Mouse (Mus musculus): ENCODE measurements around the gene Rps6.
A peak's percentile ranks its signal among the peaks of the same experiment; 100 is the strongest.

Rps6 gene

GRCm38 (mm10) chr4:86857113-86858069 lies at the start of gene Rps6:
Gene Rps6, minus strand, starts transcription at chr4:86857412.
- peak; percentile 80 for DNase-seq (ENCODE audit: low read depth, low spot score)

GRCm38 (mm10) chr4:86905869-86906268 lies 48.7 kb upstream of the Rps6 start:
- DNase-seq (ENCODE audit: low read depth, low spot score), result no peak

- DNase-seq (ENCODE audit: low read depth, low spot score), result no peak
These were observed 47.8 kb upstream of the Rps6 start for GRCm38 (mm10) chr4:86904969-86905368.

- DNase-seq (ENCODE audit: low read depth, low spot score), result no peak
These were observed 45.1 kb upstream of the Rps6 start for GRCm38 (mm10) chr4:86902351-86902750.

DNA sequence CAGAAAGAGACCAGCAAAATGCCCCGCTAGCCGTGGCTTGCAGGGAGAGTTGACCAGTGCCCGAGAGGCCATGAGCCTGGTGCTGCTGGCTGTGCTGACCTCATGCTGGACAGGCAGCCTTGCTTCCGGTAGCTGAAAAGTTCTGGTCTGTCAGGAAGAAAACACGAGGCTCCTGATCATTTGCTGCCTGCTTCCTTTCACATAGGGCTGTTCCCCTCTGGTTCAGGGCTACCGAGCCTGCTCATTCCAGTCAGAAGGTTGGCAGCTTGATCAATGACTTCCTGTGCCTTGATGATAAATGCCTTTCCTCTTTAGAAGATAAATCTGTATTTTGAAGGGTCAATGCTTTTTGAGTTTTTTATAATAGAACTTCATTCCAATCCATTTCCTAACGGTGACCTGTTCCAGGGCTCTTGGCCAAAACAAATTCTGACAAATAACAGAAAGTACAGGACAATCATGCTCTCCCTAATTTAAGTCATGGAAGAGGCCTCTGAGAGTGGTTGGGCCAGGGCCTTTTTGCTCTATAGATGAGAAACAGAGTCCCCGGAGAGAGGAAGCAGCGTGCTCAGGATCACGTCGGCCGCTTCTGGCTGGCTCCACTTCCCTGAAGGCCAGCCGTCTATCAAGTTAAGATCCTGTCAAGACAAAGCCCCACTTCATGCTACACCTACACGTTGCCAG lies 41.7 kb upstream of the Rps6 start:
- DNase-seq (ENCODE audit: low read depth, low spot score), result no peak

DNA sequence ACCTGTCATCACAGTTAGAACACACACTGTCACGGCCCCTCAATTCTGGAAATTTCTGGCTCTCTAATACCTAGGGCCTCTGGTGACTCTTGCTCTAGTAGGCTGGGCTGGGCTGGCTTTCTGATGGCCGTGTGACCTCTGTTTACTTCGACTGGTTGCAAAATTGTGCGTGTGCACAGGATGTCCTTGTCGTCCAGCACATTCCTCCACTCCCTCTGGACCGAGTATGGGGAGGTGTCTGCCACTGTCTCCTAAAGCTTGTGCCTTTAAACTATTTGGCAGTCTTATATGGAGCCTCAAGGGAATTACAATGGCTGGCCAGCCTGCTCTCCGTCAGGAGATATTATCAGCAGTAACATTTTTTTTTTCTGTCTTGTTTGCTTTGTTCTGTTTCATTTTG lies 40.2 kb upstream of the Rps6 start:
- DNase-seq (ENCODE audit: low read depth, low spot score), result no peak

- no peak for DNase-seq (ENCODE audit: low read depth, low spot score)
These were observed 30.7 kb upstream of the Rps6 start for GRCm38 (mm10) chr4:86887879-86888278.

GRCm38 (mm10) chr4:86886160-86886878 lies 29.1 kb upstream of the Rps6 start:
- no peak for DNase-seq (ENCODE audit: low read depth, low spot score)

- DNase-seq (ENCODE audit: low read depth, low spot score), result no peak
These were observed 28.6 kb upstream of the Rps6 start for GRCm38 (mm10) chr4:86885790-86886159.

GRCm38 (mm10) chr4:86884945-86885344 lies 27.7 kb upstream of the Rps6 start:
- no peak for DNase-seq (ENCODE audit: low read depth, low spot score)

DNA sequence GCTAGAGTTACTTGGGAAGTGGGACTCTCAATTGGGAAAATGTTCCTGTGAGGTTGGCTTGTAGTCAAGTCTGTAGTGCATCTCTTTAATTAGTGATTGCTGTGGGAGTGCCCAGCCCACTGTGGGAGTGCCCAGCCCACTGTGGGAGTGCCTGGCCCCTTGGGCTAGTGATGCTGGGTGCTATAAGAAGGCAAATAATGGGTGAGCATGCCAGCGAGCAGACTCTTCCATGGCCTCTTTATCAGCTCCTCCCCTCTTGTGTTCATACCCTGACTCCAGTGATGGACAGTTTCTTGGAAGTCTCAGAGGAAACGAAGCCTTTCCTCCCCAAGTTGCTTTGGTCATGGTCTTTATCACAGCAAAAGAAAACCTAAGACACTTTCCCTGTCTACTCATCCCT lies 25.2 kb upstream of the Rps6 start:
- DNase-seq (ENCODE audit: low read depth, low spot score), result no peak

DNA sequence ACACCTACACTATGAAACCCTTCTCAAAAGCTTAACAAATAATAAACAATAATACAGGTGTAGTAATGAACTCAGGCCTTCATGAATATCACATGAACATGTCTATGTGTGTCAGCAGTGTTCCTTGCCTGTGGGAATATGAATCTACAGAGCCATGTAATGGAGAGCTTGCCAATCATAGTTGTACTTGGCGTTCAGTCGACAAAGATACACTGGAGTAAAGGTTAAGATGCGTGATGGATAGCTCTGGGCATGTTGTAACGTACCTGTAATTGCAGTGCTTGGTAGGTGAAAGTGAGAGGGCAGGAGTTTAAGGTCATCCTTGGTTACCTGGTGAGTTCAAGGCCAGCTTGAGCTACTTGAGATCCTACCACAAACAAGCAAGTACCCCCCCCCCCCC lies 24.0 kb upstream of the Rps6 start:
- DNase-seq (ENCODE audit: low read depth, low spot score), result no peak

GRCm38 (mm10) chr4:86879477-86879876 lies 22.3 kb upstream of the Rps6 start:
- no peak for DNase-seq (ENCODE audit: low read depth, low spot score)

GRCm38 (mm10) chr4:86874146-86874847 lies 17.1 kb upstream of the Rps6 start, which contains the start of gene Acer2:
Gene Acer2, plus strand, starts transcription at chr4:86874396.
- DNase-seq (ENCODE audit: low read depth, low spot score), result no peak

GRCm38 (mm10) chr4:86873072-86873471 lies 15.9 kb upstream of the Rps6 start:
- no peak for DNase-seq (ENCODE audit: low read depth, low spot score)

GRCm38 (mm10) chr4:86871988-86872387 lies 14.8 kb upstream of the Rps6 start:
- DNase-seq (ENCODE audit: low read depth, low spot score), result no peak

- no peak for DNase-seq (ENCODE audit: low read depth, low spot score)
These were observed 6.9 kb upstream of the Rps6 start for GRCm38 (mm10) chr4:86864087-86864486.

DNA sequence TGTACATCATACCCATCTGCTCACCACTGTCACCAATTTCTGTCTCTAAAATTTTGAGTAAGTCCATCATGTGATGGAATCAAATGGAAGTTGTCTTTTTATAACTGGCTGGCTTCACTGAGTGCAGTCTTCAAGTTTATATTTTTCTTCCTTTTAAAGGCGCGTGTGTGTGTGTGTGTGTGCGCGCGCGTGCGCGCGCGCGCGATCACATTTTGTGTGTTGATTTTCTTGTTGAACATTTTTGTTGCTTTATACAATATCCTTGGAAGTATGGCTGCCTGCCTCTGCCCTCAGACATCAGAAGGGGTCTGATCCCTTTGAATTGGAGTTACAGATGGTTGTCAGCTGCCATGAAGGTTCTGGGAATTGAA lies 843 bp upstream of the Rps6 start:
- no peak for DNase-seq (ENCODE audit: low read depth, low spot score)

DNA sequence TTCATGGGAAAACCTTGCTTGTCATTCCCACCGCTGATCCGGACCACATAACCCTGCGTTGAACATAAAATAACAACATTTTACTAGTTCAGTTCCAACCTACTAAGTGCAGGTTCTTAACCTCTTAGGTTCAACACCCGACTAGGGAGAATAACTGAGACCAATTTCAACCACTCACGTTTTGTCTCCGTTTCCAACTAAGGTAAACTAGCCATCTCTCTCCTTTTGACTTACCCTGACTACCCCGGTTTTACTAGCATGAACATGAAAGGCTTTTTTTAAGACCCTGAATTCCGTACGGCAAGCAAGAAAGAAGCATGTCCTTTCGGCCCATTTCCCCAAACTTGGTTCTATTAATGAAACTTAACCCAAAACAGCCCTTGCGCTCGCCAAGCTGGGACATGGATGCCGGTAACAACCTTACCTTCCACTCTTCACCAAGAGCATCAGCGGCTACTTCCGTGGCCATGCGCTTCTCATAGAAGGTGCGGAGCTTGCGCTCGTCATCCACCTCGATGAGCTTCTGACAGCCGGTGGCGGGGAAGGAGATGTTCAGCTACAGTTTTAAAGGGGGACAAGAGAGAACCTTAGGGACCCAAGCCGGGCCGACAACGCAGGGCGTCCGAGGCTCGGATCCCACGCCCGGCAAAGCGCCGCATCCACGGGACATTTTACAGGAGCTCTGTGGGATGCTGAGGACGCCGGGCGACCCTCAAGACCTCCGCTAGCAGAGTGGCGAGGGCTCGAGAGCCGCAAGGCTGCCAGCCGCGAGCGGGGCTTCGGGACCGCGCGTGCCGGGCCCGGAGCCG lies 704 bp downstream of the Rps6 start:
- DNase-seq (ENCODE audit: low read depth, low spot score), result no peak

DNA sequence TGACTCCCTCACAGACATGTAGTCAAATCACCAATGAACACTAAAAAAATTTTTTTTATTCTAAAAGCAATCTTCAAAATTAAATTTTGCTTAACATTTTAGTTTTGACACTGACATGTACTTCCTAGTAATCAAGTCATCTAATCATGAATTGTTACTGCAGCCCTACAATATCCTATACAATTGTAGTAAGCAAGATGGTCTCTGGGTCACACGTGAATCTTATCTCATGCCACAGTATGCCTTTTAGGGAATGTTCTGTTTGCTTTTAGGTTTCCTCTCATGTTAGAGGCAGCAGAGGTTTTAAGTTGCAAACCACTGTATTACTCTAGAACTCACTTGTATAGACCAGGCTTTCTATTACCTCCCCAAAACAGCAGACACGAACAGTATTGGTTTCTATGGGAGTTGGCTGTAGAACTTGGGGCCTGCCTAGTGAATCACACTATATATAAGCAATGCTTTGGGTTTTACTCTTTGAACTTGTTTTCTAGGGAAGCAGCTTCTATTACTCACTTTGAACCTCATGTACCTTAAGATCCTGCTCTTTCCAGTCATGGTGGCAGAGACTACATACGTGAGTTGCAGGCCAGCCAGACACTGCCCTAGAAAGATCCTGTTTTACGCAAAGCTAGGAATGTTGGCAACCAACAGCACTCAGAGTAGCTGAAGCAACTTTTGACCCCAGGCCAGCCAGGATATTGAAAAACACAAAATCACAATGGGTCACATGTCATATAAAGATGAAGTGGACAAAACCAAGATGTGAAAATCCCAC lies 4.2 kb downstream of the Rps6 start:
- no peak for DNase-seq (ENCODE audit: low read depth, low spot score)

Measured in WW6 (cell line).